In the genomic region with DNA sequence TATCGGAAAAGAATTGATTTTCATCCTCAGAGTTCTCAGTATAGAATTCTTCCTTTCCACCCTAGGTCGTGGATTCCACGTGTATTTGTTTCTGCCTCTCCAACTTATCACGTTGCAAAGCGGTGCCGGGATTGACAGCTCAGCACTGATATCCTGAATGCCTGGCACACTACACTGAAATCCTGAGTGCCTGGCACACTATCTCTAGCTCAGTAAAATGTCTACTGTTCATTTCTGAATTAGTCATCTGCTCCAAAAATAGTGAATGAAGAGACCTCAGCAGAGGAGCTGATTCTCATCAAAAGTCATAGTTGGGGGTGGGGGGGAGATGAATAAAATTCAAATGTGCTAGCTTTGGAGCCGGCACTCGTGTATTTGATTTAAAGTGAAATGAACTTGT, we compare ENCODE assay signal across 15 mouse cellular contexts. TPM values are rescaled to one million over a fixed set of nuclear protein-coding genes. Genes with fewer than 3 reads are reported as not detected.
DNase-seq lines count a peak whose midpoint lies in the region; ATAC-seq and TF ChIP-seq lines count a peak whose summit lies in the region.
"Had no signal": no experiment of that assay in that cellular context is flagged by ENCODE, and none has a peak within 500 bp of the region (broad histone marks: within the 10 kb centered on the region; RNA-seq: fewer than 3 reads in every experiment).

No protein-coding gene starts in this region.

- H3K27ac ChIP-seq in forebrain, embryonic 16.5 days (ENCODE audit: low read length): no peak overlapping the region
- H3K27ac ChIP-seq in forebrain, embryonic 15.5 days (replicated peaks): no peak overlapping the region
- no peak overlapping the region for H3K27ac ChIP-seq in thymus, adult 2 months (ENCODE audit: control insufficient read depth, insufficient read depth, low read length)
- H3K27ac ChIP-seq: forebrain, embryonic 12.5 days; heart, adult 2 months; limb, embryonic 10.5 days; neural tube, embryonic 13.5 days had no signal

- no peak overlapping the region for H3K9ac ChIP-seq in forebrain, embryonic 16.5 days (replicated peaks; ENCODE audit: low read depth, low read length)
- no peak overlapping the region for H3K9ac ChIP-seq in forebrain, embryonic 15.5 days (replicated peaks)
- H3K9ac ChIP-seq: forebrain, embryonic 12.5 days; neural tube, embryonic 13.5 days had no signal

- DNase-seq in brain, embryonic 18.5 days (ENCODE audit: low read depth, low spot score): peak; percentile 4
- DNase-seq in heart, postnatal 25 days (ENCODE audit: low spot score): peak; percentile 1
- DNase-seq in left cerebral cortex, adult 9 months (ENCODE audit: low spot score in 2 of 2): peak; percentile 21 to 30
- DNase-seq in retina, postnatal 1 day: no peak
- DNase-seq in thymus, adult 2 months: no peak
- no peak for DNase-seq in cerebellum, postnatal 25 days
- DNase-seq: adrenal gland, postnatal 10 days had no signal

- WGBS in forebrain, embryonic 16.5 days: 79% methylated on average over 8 of the region's 8 CpGs
- WGBS in forebrain, embryonic 15.5 days: 77% methylated on average over 8 of the region's 8 CpGs
- 93% methylated on average over 8 of the region's 8 CpGs for WGBS in thymus, adult 2 months

- no peaks in the 10 kb centered on the region for H3K4me1 ChIP-seq in forebrain, embryonic 16.5 days (replicated peaks; ENCODE audit: control insufficient read depth, insufficient read depth, low read length)
- no peaks in the 10 kb centered on the region for H3K4me1 ChIP-seq in forebrain, embryonic 15.5 days
- H3K4me1 ChIP-seq in thymus, adult 2 months (replicated peaks; ENCODE audit: control insufficient read depth, insufficient read depth, low read length): no peaks in the 10 kb centered on the region
- H3K4me1 ChIP-seq: forebrain, embryonic 12.5 days; limb, embryonic 10.5 days; neural tube, embryonic 13.5 days had no signal

- intact Hi-C loops in heart, postnatal 25 days (cut with DNase I): no loop called here

- no peak overlapping the region for H3K4me2 ChIP-seq in forebrain, embryonic 16.5 days (ENCODE audit: low read length)
- no peak overlapping the region for H3K4me2 ChIP-seq in forebrain, embryonic 15.5 days (replicated peaks)
- H3K4me2 ChIP-seq: forebrain, embryonic 12.5 days; neural tube, embryonic 13.5 days had no signal

- no peak for TF ChIP-seq POLR2A in thymus, adult 2 months (IDR thresholded peaks at IDR 0.05; ENCODE audit: control insufficient read depth, extremely low read depth, insufficient read depth, low read length, poor library complexity)

- H3K36me3 ChIP-seq in forebrain, embryonic 16.5 days (ENCODE audit: control insufficient read depth, insufficient read depth): no peaks in the 10 kb centered on the region
- no peaks in the 10 kb centered on the region for H3K36me3 ChIP-seq in forebrain, embryonic 15.5 days
- H3K36me3 ChIP-seq in thymus, adult 2 months (ENCODE audit: control insufficient read depth, insufficient read depth, low read length): no peaks in the 10 kb centered on the region
- H3K36me3 ChIP-seq: forebrain, embryonic 12.5 days; limb, embryonic 10.5 days; neural tube, embryonic 13.5 days had no signal

- peak; percentile 38; the same call in 1 of the 2 replicates for ATAC-seq in forebrain, embryonic 16.5 days
- ATAC-seq in forebrain, embryonic 15.5 days (replicated peaks): no peak

- H3K4me3 ChIP-seq in forebrain, embryonic 16.5 days (replicated peaks; ENCODE audit: low read length): no peak overlapping the region
- H3K4me3 ChIP-seq in forebrain, embryonic 15.5 days: no peak overlapping the region
- no peak overlapping the region for H3K4me3 ChIP-seq in thymus, adult 2 months (ENCODE audit: control insufficient read depth, insufficient read depth, low read length)
- H3K4me3 ChIP-seq: forebrain, embryonic 12.5 days; heart, adult 2 months; limb, embryonic 10.5 days; neural tube, embryonic 13.5 days had no signal

- H3K27me3 ChIP-seq in forebrain, embryonic 16.5 days (replicated peaks; ENCODE audit: control insufficient read depth, insufficient read depth, low read length): no peaks in the 10 kb centered on the region
- no peaks in the 10 kb centered on the region for H3K27me3 ChIP-seq in forebrain, embryonic 15.5 days
- no peaks in the 10 kb centered on the region for H3K27me3 ChIP-seq in thymus, adult 2 months (ENCODE audit: control insufficient read depth, insufficient read depth, low read length)
- H3K27me3 ChIP-seq: forebrain, embryonic 12.5 days; neural tube, embryonic 13.5 days had no signal

- no peaks in the 10 kb centered on the region for H3K9me3 ChIP-seq in forebrain, embryonic 16.5 days (ENCODE audit: control insufficient read depth, low read length)
- no peaks in the 10 kb centered on the region for H3K9me3 ChIP-seq in forebrain, embryonic 15.5 days
- H3K9me3 ChIP-seq: forebrain, embryonic 12.5 days; limb, embryonic 10.5 days; neural tube, embryonic 13.5 days had no signal

- no peak for TF ChIP-seq CTCF in thymus, adult 2 months (IDR thresholded peaks at IDR 0.05; ENCODE audit: borderline replicate concordance, control insufficient read depth, extremely low read depth, insufficient read depth, low read length, poor library complexity)

RNA-seq across cellular contexts. Expression of a gene that starts 12.8 kb away (rescaled TPM):
- 0.11 TPM in 1 of 2 replicates, not detected in the other for polyA plus RNA-seq in forebrain, embryonic 16.5 days (2015; fragmentation: Nextera tagmentation; extraction: Ambion mirVana)
- 0.09 TPM in 1 of 2 replicates, not detected in the other for polyA plus RNA-seq in forebrain, embryonic 15.5 days (2015; fragmentation: Nextera tagmentation; extraction: Ambion mirVana)
- under 1 TPM in 1 of 2 experiments, not detected in 1; 0.39 TPM for total RNA-seq in heart, postnatal 25 days (2021)
- 0.03 TPM in 1 of 2 replicates, not detected in the other for polyA plus RNA-seq in thymus, adult 2 months (2012; rRNA removed)
- total RNA-seq: midbrain, postnatal 0 days had no signal
- polyA plus RNA-seq: midbrain, postnatal 0 days; small intestine, adult 2 months had no signal

RNA-seq across cellular contexts. Expression of a gene that starts 37.1 kb away (rescaled TPM):
- polyA plus RNA-seq in forebrain, embryonic 16.5 days (2015; fragmentation: Nextera tagmentation; extraction: Ambion mirVana): 14.4 and 23.1 TPM in 2 replicates
- polyA plus RNA-seq in forebrain, embryonic 15.5 days (2015; fragmentation: Nextera tagmentation; extraction: Ambion mirVana): 17.3 and 18.8 TPM in 2 replicates
- total RNA-seq in heart, postnatal 25 days (2021): 10 to 100 TPM in 1 of 2 experiments, 1 to 10 TPM in 1; 8.3 to 12.1 TPM
- 1.5 and 1.8 TPM in 2 replicates for polyA plus RNA-seq in thymus, adult 2 months (2012; rRNA removed)

RNA-seq across cellular contexts. Expression of a gene that starts 57.5 kb away (rescaled TPM):
- polyA plus RNA-seq in forebrain, embryonic 16.5 days (2015; fragmentation: Nextera tagmentation; extraction: Ambion mirVana): 99.9 and 127 TPM in 2 replicates
- 109 and 115 TPM in 2 replicates for polyA plus RNA-seq in forebrain, embryonic 15.5 days (2015; fragmentation: Nextera tagmentation; extraction: Ambion mirVana)
- total RNA-seq in heart, postnatal 25 days (2021): 10 to 100 TPM; 28.0 to 28.2 TPM
- 46.8 and 50.0 TPM in 2 replicates for polyA plus RNA-seq in thymus, adult 2 months (2012; rRNA removed)

Comparison
In these comparisons a context has a peak if more than half of its experiments do, and no peak if none do; other contexts are left out.
1. DNase-seq: peak in brain, embryonic 18.5 days (single experiment), heart, postnatal 25 days (single experiment) and left cerebral cortex, adult 9 months (2 of 2); none in retina, postnatal 1 day (single experiment), thymus, adult 2 months (single experiment) and cerebellum, postnatal 25 days (0 of 2).